9 mouse cellular contexts compared by ENCODE assay signal in the genomic region with DNA sequence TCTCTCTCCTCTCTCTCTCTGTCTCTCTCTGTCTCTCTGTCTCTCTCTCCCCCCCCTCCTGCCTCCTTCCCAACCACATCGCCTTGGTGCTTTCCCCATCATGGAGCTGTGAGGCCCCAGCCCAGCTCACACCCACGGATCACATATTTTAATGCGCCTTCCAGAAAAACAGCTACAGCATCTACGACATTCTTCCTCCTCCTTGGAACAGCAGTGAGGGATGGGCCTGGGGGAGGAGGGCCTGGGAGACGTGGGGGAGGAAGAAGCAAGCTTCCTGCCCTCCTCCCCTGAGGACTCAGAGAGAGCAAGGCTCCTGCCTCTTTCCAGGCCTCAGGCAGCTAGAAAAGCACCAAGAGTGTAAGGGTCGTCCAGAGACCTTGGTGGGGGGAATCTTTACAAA. TPM values are rescaled to one million over a fixed set of nuclear protein-coding genes. Genes with fewer than 3 reads are reported as not detected.
DNase-seq lines count a peak whose midpoint lies in the region; ATAC-seq and TF ChIP-seq lines count a peak whose summit lies in the region.
"Had no signal": no experiment of that assay in that cellular context is flagged by ENCODE, and none has a peak within 500 bp of the region (broad histone marks: within the 10 kb centered on the region; RNA-seq: fewer than 3 reads in every experiment).

No protein-coding gene starts in this region.

- no peaks in the 10 kb centered on the region for H3K36me3 ChIP-seq in limb, embryonic 10.5 days
- no peaks in the 10 kb centered on the region for H3K36me3 ChIP-seq in midbrain, embryonic 14.5 days (ENCODE audit: control insufficient read depth, insufficient read depth, low read length)
- no peaks in the 10 kb centered on the region; the same call in 1 of the 2 replicates for H3K36me3 ChIP-seq in forebrain, embryonic 12.5 days (replicated peaks)
- H3K36me3 ChIP-seq: hindbrain, embryonic 15.5 days had no signal

- H3K9me3 ChIP-seq in limb, embryonic 10.5 days (replicated peaks): no peaks in the 10 kb centered on the region
- H3K9me3 ChIP-seq in midbrain, embryonic 14.5 days (ENCODE audit: control insufficient read depth, low read length): 0 out of 2 replicates have a peak, but pooled peaks cover 3% of the 10 kb centered on the region
- H3K9me3 ChIP-seq in forebrain, embryonic 12.5 days: no peaks in the 10 kb centered on the region
- H3K9me3 ChIP-seq: hindbrain, embryonic 15.5 days had no signal

- peak; percentile 30 for DNase-seq in kidney, adult 9 months
- no peak for DNase-seq in kidney, adult 8-10 months
- peak; percentile 61 for DNase-seq in gastrocnemius, adult 2 months
- peak; percentile 50 to 76 for DNase-seq in kidney, postnatal 25 days
- DNase-seq in skeletal muscle tissue, adult 2 months (ENCODE audit: low read depth, low spot score): peak; percentile 48
- no peak for DNase-seq in limb, embryonic 10.5 days (ENCODE audit: low spot score)
- DNase-seq in midbrain, embryonic 14.5 days: no peak

- H3K4me1 ChIP-seq in limb, embryonic 10.5 days: peaks cover 9% of the 10 kb centered on the region
- H3K4me1 ChIP-seq in midbrain, embryonic 14.5 days (ENCODE audit: control insufficient read depth, insufficient read depth, low read length): no peaks in the 10 kb centered on the region
- H3K4me1 ChIP-seq in forebrain, embryonic 12.5 days: no peaks in the 10 kb centered on the region
- H3K4me1 ChIP-seq: hindbrain, embryonic 15.5 days had no signal

- no peak for TF ChIP-seq CTCF in gastrocnemius, adult 2 months (IDR thresholded peaks at IDR 0.05)

- H3K27ac ChIP-seq in gastrocnemius, adult 2 months: peak overlapping the region; percentile 81
- no peak overlapping the region for H3K27ac ChIP-seq in limb, embryonic 10.5 days
- H3K27ac ChIP-seq in midbrain, embryonic 14.5 days (replicated peaks; ENCODE audit: low read depth, low read length): no peak overlapping the region
- no peak overlapping the region for H3K27ac ChIP-seq in forebrain, embryonic 12.5 days
- H3K27ac ChIP-seq: hindbrain, embryonic 15.5 days had no signal

- no peak overlapping the region for H3K9ac ChIP-seq in midbrain, embryonic 14.5 days (replicated peaks; ENCODE audit: low read length)
- H3K9ac ChIP-seq in forebrain, embryonic 12.5 days: no peak overlapping the region
- H3K9ac ChIP-seq: hindbrain, embryonic 15.5 days had no signal

- H3K4me2 ChIP-seq in midbrain, embryonic 14.5 days (ENCODE audit: low read length): no peak overlapping the region
- no peak overlapping the region for H3K4me2 ChIP-seq in forebrain, embryonic 12.5 days
- H3K4me2 ChIP-seq: hindbrain, embryonic 15.5 days had no signal

- 51% methylated on average over 6 of the region's 6 CpGs for WGBS in limb, embryonic 10.5 days
- 63% methylated on average over 6 of the region's 6 CpGs for WGBS in midbrain, embryonic 14.5 days
- WGBS in forebrain, embryonic 12.5 days: 56% methylated on average over 6 of the region's 6 CpGs

- no peak for ATAC-seq in midbrain, embryonic 14.5 days (ENCODE audit: low FRiP score, low TSS enrichment)
- no peak for ATAC-seq in forebrain, embryonic 12.5 days (ENCODE audit: low FRiP score)

- intact Hi-C loops in gastrocnemius, adult 2 months (cut with DNase I): no loop called here

- H3K4me3 ChIP-seq in gastrocnemius, adult 2 months: no peak overlapping the region
- no peak overlapping the region for H3K4me3 ChIP-seq in limb, embryonic 10.5 days
- H3K4me3 ChIP-seq in midbrain, embryonic 14.5 days (replicated peaks; ENCODE audit: low read depth, low read length): no peak overlapping the region
- no peak overlapping the region for H3K4me3 ChIP-seq in forebrain, embryonic 12.5 days (replicated peaks)
- H3K4me3 ChIP-seq: hindbrain, embryonic 15.5 days had no signal

- no peaks in the 10 kb centered on the region for H3K27me3 ChIP-seq in limb, embryonic 10.5 days (ENCODE audit: low read depth, poor library complexity, severe bottlenecking)
- no peaks in the 10 kb centered on the region for H3K27me3 ChIP-seq in midbrain, embryonic 14.5 days (ENCODE audit: control insufficient read depth, insufficient read depth, low read length)
- peaks cover 8% of the 10 kb centered on the region; the same call in 1 of the 2 replicates for H3K27me3 ChIP-seq in forebrain, embryonic 12.5 days
- H3K27me3 ChIP-seq: hindbrain, embryonic 15.5 days had no signal

RNA-seq across cellular contexts. Expression of gene Neurl1b, which starts 17.3 kb away (rescaled TPM):
- total RNA-seq in gastrocnemius, adult 2 months (2021): 1 to 10 TPM; 2.3 to 2.6 TPM
- polyA plus RNA-seq in limb, embryonic 10.5 days (2016; fragmentation: Nextera tagmentation; extraction: Ambion mirVana): 0.05 and 0.10 TPM in 2 replicates
- 1.6 and 3.6 TPM in 2 replicates for polyA plus RNA-seq in midbrain, embryonic 14.5 days (2014; fragmentation: Nextera tagmentation; extraction: Ambion mirVana)
- 0.57 and 0.72 TPM in 2 replicates for polyA plus RNA-seq in forebrain, embryonic 12.5 days (2016; fragmentation: Nextera tagmentation; extraction: Ambion mirVana)

Comparison
In these comparisons a context has a peak if more than half of its experiments do, and no peak if none do; other contexts are left out.
1. DNase-seq: peak in kidney, adult 9 months (single experiment), gastrocnemius, adult 2 months (single experiment), kidney, postnatal 25 days (2 of 2) and skeletal muscle tissue, adult 2 months (single experiment); none in kidney, adult 8-10 months (0 of 2), limb, embryonic 10.5 days (single experiment) and midbrain, embryonic 14.5 days (single experiment).